Mouse (Mus musculus): Measurements from ENCODE around the gene Kcp.

- TF ChIP-seq CTCF (IDR thresholded peaks at IDR 0.05; ENCODE audit: control insufficient read depth, insufficient read depth, insufficient replicate concordance, low read depth, low read length) (no peak), POLR2A (IDR thresholded peaks at IDR 0.05; ENCODE audit: control insufficient read depth, low read depth, low read length) (no peak)
These were observed 7.6 kb downstream of the Kcp start for GRCm38 (mm10) chr6:29500177-29500576.
